ENCODE assay signal across 10 mouse cellular contexts in the genomic region with DNA sequence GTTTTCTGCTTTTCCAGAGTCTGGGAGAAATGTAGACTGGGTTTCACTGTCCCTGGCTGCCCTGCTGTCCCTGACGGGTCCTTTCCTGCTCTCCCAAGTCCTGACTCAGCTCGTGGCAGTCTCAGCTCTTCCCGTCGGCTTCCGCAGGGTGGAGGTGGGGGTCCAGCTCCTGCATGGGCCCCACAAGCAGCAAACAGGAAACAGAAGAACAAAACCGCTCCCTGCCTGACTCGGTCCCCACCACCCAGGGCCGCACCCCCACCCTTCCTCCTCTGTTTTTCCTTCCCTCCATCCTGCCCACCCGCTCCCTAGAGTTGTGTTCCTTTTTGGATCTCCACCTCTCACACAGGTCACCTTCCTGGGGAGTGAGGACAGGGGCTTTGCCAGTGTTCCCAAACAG. TPM values are rescaled to one million over a fixed set of nuclear protein-coding genes. Genes with fewer than 3 reads are reported as not detected.
DNase-seq lines count a peak whose midpoint lies in the region; ATAC-seq lines count a peak whose summit lies in the region.
"Had no signal": no experiment of that assay in that cellular context is flagged by ENCODE, and none has a peak within 500 bp of the region (broad histone marks: within the 10 kb centered on the region; RNA-seq: fewer than 3 reads in every experiment).

No protein-coding gene starts in this region.

- no peak overlapping the region for H3K4me2 ChIP-seq in forebrain, embryonic 11.5 days (ENCODE audit: low read depth, low read length, severe bottlenecking)
- H3K4me2 ChIP-seq in forebrain, embryonic 16.5 days (ENCODE audit: low read length) = no peak overlapping the region
- no peak overlapping the region for H3K4me2 ChIP-seq in embryonic facial prominence, embryonic 15.5 days (replicated peaks)
- peak overlapping the region; percentile 78 for H3K4me2 ChIP-seq in lung, embryonic 15.5 days
- no peak overlapping the region for H3K4me2 ChIP-seq in midbrain, embryonic 11.5 days

- no peak overlapping the region for H3K9ac ChIP-seq in forebrain, embryonic 11.5 days (ENCODE audit: low read length)
- no peak overlapping the region for H3K9ac ChIP-seq in forebrain, embryonic 16.5 days (replicated peaks; ENCODE audit: low read depth, low read length)
- H3K9ac ChIP-seq in embryonic facial prominence, embryonic 15.5 days = no peak overlapping the region
- H3K9ac ChIP-seq in lung, embryonic 15.5 days = no peak overlapping the region
- H3K9ac ChIP-seq in midbrain, embryonic 11.5 days (ENCODE audit: low read length) = no peak overlapping the region

- no peak overlapping the region for H3K27ac ChIP-seq in forebrain, embryonic 11.5 days (ENCODE audit: low read depth, low read length)
- no peak overlapping the region for H3K27ac ChIP-seq in forebrain, embryonic 16.5 days (ENCODE audit: low read length)
- H3K27ac ChIP-seq in embryonic facial prominence, embryonic 15.5 days (replicated peaks) = peak overlapping the region; percentile 89
- peak overlapping the region; percentile 95 for H3K27ac ChIP-seq in lung, embryonic 15.5 days
- H3K27ac ChIP-seq in midbrain, embryonic 11.5 days (ENCODE audit: low read depth, low read length) = no peak overlapping the region

- no peak for ATAC-seq in forebrain, embryonic 11.5 days (replicated peaks; ENCODE audit: low FRiP score)
- ATAC-seq in forebrain, embryonic 16.5 days = no peak
- ATAC-seq in embryonic facial prominence, embryonic 15.5 days (ENCODE audit: insufficient number of reproducible peaks, low FRiP score, low TSS enrichment, low read depth) = no peak
- ATAC-seq in lung, embryonic 15.5 days (ENCODE audit: borderline replicate concordance, extremely low read depth, low FRiP score, low TSS enrichment) = no peak
- no peak for ATAC-seq in midbrain, embryonic 11.5 days (ENCODE audit: low FRiP score)
- ATAC-seq in frontal cortex, adult (ENCODE audit: low TSS enrichment) = no peak

- H3K9me3 ChIP-seq in forebrain, embryonic 11.5 days (ENCODE audit: control insufficient read depth, low read length) = no peaks in the 10 kb centered on the region
- H3K9me3 ChIP-seq in forebrain, embryonic 16.5 days (ENCODE audit: control insufficient read depth, low read length) = no peaks in the 10 kb centered on the region
- H3K9me3 ChIP-seq in embryonic facial prominence, embryonic 15.5 days (replicated peaks) = no peaks in the 10 kb centered on the region
- no peaks in the 10 kb centered on the region for H3K9me3 ChIP-seq in lung, embryonic 15.5 days
- H3K9me3 ChIP-seq in midbrain, embryonic 11.5 days (ENCODE audit: control insufficient read depth, low read length) = no peaks in the 10 kb centered on the region

- WGBS in forebrain, embryonic 11.5 days = 55% methylated on average over 9 of the region's 9 CpGs
- WGBS in forebrain, embryonic 16.5 days = 60% methylated on average over 9 of the region's 9 CpGs
- 28% methylated on average over 8 of the region's 9 CpGs for WGBS in embryonic facial prominence, embryonic 15.5 days
- WGBS in lung, embryonic 15.5 days = 39% methylated on average over 9 of the region's 9 CpGs
- WGBS in midbrain, embryonic 11.5 days = 56% methylated on average over 9 of the region's 9 CpGs

- H3K4me3 ChIP-seq in forebrain, embryonic 11.5 days (ENCODE audit: low read depth, low read length) = no peak overlapping the region
- H3K4me3 ChIP-seq in forebrain, embryonic 16.5 days (replicated peaks; ENCODE audit: low read length) = no peak overlapping the region
- 0 out of 2 replicates have a peak overlapping the region, but pooled peaks have one; percentile 73 for H3K4me3 ChIP-seq in embryonic facial prominence, embryonic 15.5 days (replicated peaks)
- H3K4me3 ChIP-seq in lung, embryonic 15.5 days = no peak overlapping the region
- H3K4me3 ChIP-seq in midbrain, embryonic 11.5 days (ENCODE audit: low read depth, low read length) = no peak overlapping the region

- no peaks in the 10 kb centered on the region for H3K36me3 ChIP-seq in forebrain, embryonic 11.5 days (ENCODE audit: control insufficient read depth, insufficient read depth, low read length)
- H3K36me3 ChIP-seq in forebrain, embryonic 16.5 days (ENCODE audit: control insufficient read depth, insufficient read depth) = no peaks in the 10 kb centered on the region
- H3K36me3 ChIP-seq in embryonic facial prominence, embryonic 15.5 days = peaks cover 3% of the 10 kb centered on the region; the same call in 1 of the 2 replicates
- H3K36me3 ChIP-seq in lung, embryonic 15.5 days = no peaks in the 10 kb centered on the region; the same call in 1 of the 2 replicates
- no peaks in the 10 kb centered on the region for H3K36me3 ChIP-seq in midbrain, embryonic 11.5 days (ENCODE audit: control insufficient read depth, insufficient read depth, low read length)

- H3K4me1 ChIP-seq in forebrain, embryonic 11.5 days (replicated peaks; ENCODE audit: control insufficient read depth, insufficient read depth, low read length) = peaks cover 17% of the 10 kb centered on the region
- peaks cover 25% of the 10 kb centered on the region for H3K4me1 ChIP-seq in forebrain, embryonic 16.5 days (replicated peaks; ENCODE audit: control insufficient read depth, insufficient read depth, low read length)
- peaks cover 87% of the 10 kb centered on the region for H3K4me1 ChIP-seq in embryonic facial prominence, embryonic 15.5 days
- peaks cover 82% of the 10 kb centered on the region for H3K4me1 ChIP-seq in lung, embryonic 15.5 days
- peaks cover 37% of the 10 kb centered on the region for H3K4me1 ChIP-seq in midbrain, embryonic 11.5 days (ENCODE audit: control insufficient read depth, insufficient read depth, low read length)

- DNase-seq in forebrain, embryonic 11.5 days (ENCODE audit: low spot score) = peak; percentile 47
- peak; percentile 46 for DNase-seq in kidney, adult 18-20 months
- no peak for DNase-seq in T-cell, adult 2 months (ENCODE audit: low spot score)
- DNase-seq in midbrain, embryonic 11.5 days (ENCODE audit: low spot score, missing footprints) = no peak
- DNase-seq: thymus, postnatal 36 days had no signal

- peaks cover 33% of the 10 kb centered on the region for H3K27me3 ChIP-seq in forebrain, embryonic 11.5 days (ENCODE audit: control insufficient read depth, insufficient read depth, low read length)
- peaks cover 12% of the 10 kb centered on the region for H3K27me3 ChIP-seq in forebrain, embryonic 16.5 days (replicated peaks; ENCODE audit: control insufficient read depth, insufficient read depth, low read length)
- no peaks in the 10 kb centered on the region for H3K27me3 ChIP-seq in embryonic facial prominence, embryonic 15.5 days
- H3K27me3 ChIP-seq in lung, embryonic 15.5 days = no peaks in the 10 kb centered on the region
- H3K27me3 ChIP-seq in midbrain, embryonic 11.5 days (ENCODE audit: control insufficient read depth, insufficient read depth, low read length) = peaks cover 32% of the 10 kb centered on the region
- H3K27me3 ChIP-seq: CH12.LX had no signal

RNA-seq across cellular contexts. Expression of gene Arhgap23, which starts 23.5 kb away (rescaled TPM):
- polyA plus RNA-seq in forebrain, embryonic 11.5 days (2014; fragmentation: Nextera tagmentation; extraction: Ambion mirVana) = 3.2 and 4.8 TPM in 2 replicates
- polyA plus RNA-seq in forebrain, embryonic 16.5 days (2015; fragmentation: Nextera tagmentation; extraction: Ambion mirVana) = 6.9 and 7.5 TPM in 2 replicates
- 9.6 and 10.4 TPM in 2 replicates for polyA plus RNA-seq in embryonic facial prominence, embryonic 15.5 days (2015; fragmentation: Nextera tagmentation; extraction: Ambion mirVana)
- 7.0 and 7.4 TPM in 2 replicates for polyA plus RNA-seq in lung, embryonic 15.5 days (2015; fragmentation: Nextera tagmentation; extraction: Ambion mirVana)
- 2.5 and 2.8 TPM in 2 replicates for polyA plus RNA-seq in midbrain, embryonic 11.5 days (2014; fragmentation: Nextera tagmentation; extraction: Ambion mirVana)

Comparison
In these comparisons a context has a peak if more than half of its experiments do, and no peak if none do; other contexts are left out.
1. DNase-seq: peak in forebrain, embryonic 11.5 days (single experiment) and kidney, adult 18-20 months (single experiment); none in T-cell, adult 2 months (single experiment) and midbrain, embryonic 11.5 days (single experiment).
2. H3K27ac ChIP-seq: peak in embryonic facial prominence, embryonic 15.5 days (single experiment) and lung, embryonic 15.5 days (single experiment); none in forebrain, embryonic 11.5 days (single experiment), forebrain, embryonic 16.5 days (single experiment) and midbrain, embryonic 11.5 days (single experiment).